Mouse (Mus musculus) hindbrain, postnatal 0 days (tissue): Measurements from ENCODE around the gene Tagln2. TPM values are rescaled to one million over a fixed set of nuclear protein-coding genes. Genes with fewer than 3 reads are reported as not detected.

Source experiments
- ATAC-seq: fragments of 200-750 bp; cut with Nextera tagmentation; 2 replicates; pipeline ENCODE4 v1.8.0; 2017; ENCODE audit warnings: mild to moderate bottlenecking, moderate TSS enrichment, moderate library complexity
- DNase-seq: peaks from one replicate; pipeline ENCODE4 v3.0.0-alpha.2; 2015; ENCODE audit warnings: low spot score
- H3K27ac ChIP-seq: fragments of 300-500 bp; sonication (generic); 2 replicates; pipeline ENCODE4 v1.5.1; 2014; ENCODE audit warnings: mild to moderate bottlenecking
- H3K27me3 ChIP-seq: fragments of 300-500 bp; sonication (generic); 2 replicates; pipeline ENCODE4 v1.6.1; 2014; ENCODE audit warnings: low read length, mixed read lengths; ENCODE audit not compliant: insufficient read depth
- H3K36me3 ChIP-seq: fragments of 300-500 bp; sonication (generic); 2 replicates; pipeline ENCODE4 v1.6.1; 2014; ENCODE audit warnings: low read length, mixed read lengths; ENCODE audit not compliant: insufficient read depth
- H3K4me1 ChIP-seq: fragments of 300-500 bp; sonication (generic); 2 replicates; pipeline ENCODE4 v1.6.1; 2014; ENCODE audit warnings: antibody characterized with exemption, low read length, mixed read lengths; ENCODE audit not compliant: insufficient read depth
- H3K4me2 ChIP-seq: fragments of 300-500 bp; sonication (generic); 2 replicates; pipeline ENCODE4 v1.6.1; 2014; ENCODE audit warnings: low read depth, mild to moderate bottlenecking, low read length, moderate library complexity, mixed read lengths
- H3K4me3 ChIP-seq: fragments of 300-500 bp; sonication (generic); 2 replicates; pipeline ENCODE4 v1.5.1; 2014; ENCODE audit warnings: low read length
- H3K9ac ChIP-seq: fragments of 300-500 bp; sonication (generic); replicated peaks from 2 replicates; pipeline ENCODE4 v1.6.1; 2014; ENCODE audit warnings: mild to moderate bottlenecking, low read length, moderate library complexity, mixed read lengths
- H3K9me3 ChIP-seq: fragments of 300-500 bp; sonication (generic); 2 replicates; pipeline ENCODE4 v1.6.1; 2016; ENCODE audit warnings: low read length, mixed read lengths
- CTCF ChIP-seq: IDR thresholded peaks from 2 replicates; pipeline ENCODE4 v1.5.1; 2016; ENCODE audit warnings: antibody characterized with exemption, control low read depth, low read depth
- WGBS: fragments of 180-500 bp; shearing (Covaris S2); extraction: QIAGEN DNeasy Blood & Tissue Kit; methylation state at CpG from one replicate; pipeline ENCODE4 v1.1.7; 2014; 5-methylcytosine and 5-hydroxymethylcytosine counted together
- polyA plus RNA-seq: library from polyadenylated mRNA; unstranded; fragments of >200 nt; fragmentation: Nextera tagmentation; extraction: Ambion mirVana; gene quantifications from 2 replicates; pipeline ENCODE4 v1.2.1, GENCODE M21; 2015
- total RNA-seq: library from RNA; depleted of rRNA; stranded (reverse); fragments of >200 nt; gene quantifications from 2 replicates; pipeline ENCODE4 v1.2.3, GENCODE M21; 2014

Tagln2 gene
- total and polyA plus RNA-seq, 2 experiments from 2014 or later: 45.1 to 59.2 TPM

DNA sequence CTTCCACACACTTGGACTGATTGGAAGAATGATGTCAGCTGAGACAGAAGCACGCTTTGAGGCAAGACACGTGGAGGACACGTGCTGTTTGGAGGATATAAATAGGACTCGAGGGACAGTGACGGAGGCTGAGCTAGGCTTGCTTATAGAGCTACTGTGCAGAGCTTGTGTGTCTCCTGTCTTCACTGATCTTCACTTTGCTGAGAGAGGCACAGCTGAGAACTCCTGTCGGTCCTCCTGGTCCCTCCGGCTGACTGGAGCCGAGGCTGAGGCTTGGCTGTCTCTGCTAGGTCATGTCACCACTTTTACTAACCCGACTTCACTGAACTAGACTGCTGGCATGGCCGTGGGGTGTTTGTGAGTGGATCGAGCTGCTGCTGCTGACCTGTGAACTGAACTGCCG, 23.9 kb downstream of the Tagln2 start:
- DNase-seq (no peak), ATAC-seq (no peak)
- WGBS: 56% methylated on average over 12 of the region's 12 CpGs
- Histone ChIP-seq H3K4me3 (no peak overlapping the region), H3K36me3 (no peaks in the 10 kb centered on the region), H3K9ac (no peak overlapping the region), H3K4me2 (no peak overlapping the region), H3K27ac (no peak overlapping the region), H3K9me3 (no peaks in the 10 kb centered on the region), H3K27me3 (no peaks in the 10 kb centered on the region), H3K4me1 (no peaks in the 10 kb centered on the region)
- no peak for TF ChIP-seq CTCF

DNA sequence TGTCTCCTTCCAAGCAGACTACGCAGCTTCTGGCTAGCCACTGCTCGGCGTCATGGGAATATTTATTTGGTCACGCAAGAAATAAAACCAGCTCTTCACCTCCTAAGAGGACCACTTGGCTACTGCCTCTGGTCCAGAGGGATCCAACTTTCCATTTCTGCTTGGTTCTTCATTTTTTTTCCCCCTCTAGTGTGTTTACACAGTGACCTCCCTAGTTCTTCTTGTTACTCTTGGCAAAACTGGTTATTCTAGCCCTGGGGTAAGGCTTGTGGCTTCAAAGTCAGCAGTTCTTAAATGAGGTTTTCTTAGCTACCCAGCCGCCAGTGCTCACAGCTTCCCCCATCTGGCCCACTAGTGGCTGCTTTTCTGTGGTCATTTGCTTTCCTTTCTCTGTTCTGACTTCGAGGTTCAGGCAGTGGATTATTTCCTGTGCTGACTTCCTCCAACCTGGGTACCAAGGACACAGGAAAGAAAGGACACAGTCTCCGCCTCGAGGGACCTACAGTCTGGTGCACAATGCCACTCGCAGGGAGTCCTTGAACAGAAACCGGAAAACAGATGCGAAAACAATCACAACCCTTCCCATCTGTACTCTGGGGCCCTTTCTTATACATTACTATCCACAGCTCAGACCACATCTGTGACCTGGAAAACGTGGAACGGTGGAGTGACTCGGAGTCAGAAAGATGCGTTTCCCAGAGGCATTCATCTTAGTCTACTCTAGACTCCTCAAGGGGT, 25.3 kb downstream of the Tagln2 start:
- no peaks in the 10 kb centered on the region for H3K36me3 ChIP-seq
- no peaks in the 10 kb centered on the region for H3K27me3 ChIP-seq
- DNase-seq (peak; percentile 43), ATAC-seq (no peak)
- H3K4me3 ChIP-seq: no peak overlapping the region
- no peaks in the 10 kb centered on the region for H3K4me1 ChIP-seq
- no peaks in the 10 kb centered on the region for H3K9me3 ChIP-seq
- H3K9ac ChIP-seq: no peak overlapping the region
- H3K4me2 ChIP-seq: no peak overlapping the region
- no peak overlapping the region for H3K27ac ChIP-seq
- 40% methylated on average over 15 of the region's 15 CpGs for WGBS
- peak; percentile 36; the same call in 1 of the 2 replicates for TF ChIP-seq CTCF

DNA sequence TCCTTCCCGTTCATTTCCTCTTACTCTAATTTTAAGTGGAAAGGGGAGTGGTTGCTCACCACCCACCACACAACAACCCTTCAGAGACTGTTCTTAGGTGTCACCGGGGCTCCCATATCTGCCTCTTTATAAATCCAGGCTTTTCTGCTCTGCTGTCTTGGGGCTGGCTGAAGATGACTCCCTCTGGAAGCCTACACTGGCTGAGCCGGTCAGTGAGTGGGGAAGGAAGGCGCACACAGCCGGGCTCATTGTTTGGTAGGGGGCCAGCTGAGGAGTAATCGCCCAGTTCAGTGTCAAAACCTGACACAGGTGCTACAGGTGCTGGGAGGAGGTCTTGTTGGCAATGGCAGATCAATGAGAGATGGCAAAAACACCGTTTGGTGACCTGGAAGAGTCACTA, 26.1 kb downstream of the Tagln2 start:
- TF ChIP-seq CTCF: no peak
- H3K4me1 ChIP-seq: no peaks in the 10 kb centered on the region
- no peak for DNase-seq
- no peak overlapping the region for H3K4me2 ChIP-seq
- H3K27me3 ChIP-seq: no peaks in the 10 kb centered on the region
- H3K4me3 ChIP-seq: no peak overlapping the region
- H3K27ac ChIP-seq: no peak overlapping the region
- H3K9me3 ChIP-seq: no peaks in the 10 kb centered on the region
- no peak for ATAC-seq
- 73% methylated on average over 7 of the region's 7 CpGs for WGBS
- no peak overlapping the region for H3K9ac ChIP-seq
- H3K36me3 ChIP-seq: no peaks in the 10 kb centered on the region

DNA sequence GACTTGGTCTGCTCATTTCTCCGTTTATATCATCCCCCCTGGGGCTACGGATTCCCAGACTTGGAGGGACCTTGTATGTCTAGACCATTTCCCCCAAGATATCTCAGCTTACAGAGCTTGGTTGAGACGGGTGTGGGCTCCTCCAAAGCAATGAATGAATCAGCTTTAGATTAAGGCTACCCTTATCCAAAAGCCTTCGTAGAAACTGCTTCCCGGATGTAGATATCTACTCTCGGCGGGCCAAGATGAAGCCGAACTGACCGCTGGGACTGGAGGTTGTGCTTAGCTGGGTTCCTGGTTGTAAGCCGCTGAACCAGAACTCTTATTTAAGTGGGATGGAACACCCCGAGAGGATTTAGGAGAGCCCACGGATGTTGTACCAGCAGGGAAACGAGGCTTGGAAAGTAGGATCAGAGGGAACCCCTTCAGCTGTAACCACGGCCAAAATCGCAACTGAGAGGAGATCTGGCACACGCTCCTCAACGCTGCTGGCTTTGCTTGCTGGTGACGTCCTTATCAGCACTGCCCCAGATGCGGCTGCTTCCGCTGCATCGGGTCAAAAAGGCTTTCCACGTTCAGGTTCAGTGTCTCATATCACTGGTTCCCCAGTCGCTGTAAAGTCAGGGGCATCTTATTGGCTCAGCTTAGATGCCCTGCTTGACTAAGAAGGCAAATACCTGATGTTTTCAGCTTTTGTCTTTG, 26.7 kb downstream of the Tagln2 start:
- Histone ChIP-seq H3K9me3 (no peaks in the 10 kb centered on the region), H3K27me3 (no peaks in the 10 kb centered on the region), H3K9ac (no peak overlapping the region), H3K36me3 (no peaks in the 10 kb centered on the region), H3K4me3 (no peak overlapping the region), H3K4me1 (no peaks in the 10 kb centered on the region), H3K27ac (no peak overlapping the region), H3K4me2 (no peak overlapping the region)
- ATAC-seq (no peak), DNase-seq (no peak)
- WGBS: 74% methylated on average over 23 of the region's 23 CpGs
- no peak for TF ChIP-seq CTCF

DNA sequence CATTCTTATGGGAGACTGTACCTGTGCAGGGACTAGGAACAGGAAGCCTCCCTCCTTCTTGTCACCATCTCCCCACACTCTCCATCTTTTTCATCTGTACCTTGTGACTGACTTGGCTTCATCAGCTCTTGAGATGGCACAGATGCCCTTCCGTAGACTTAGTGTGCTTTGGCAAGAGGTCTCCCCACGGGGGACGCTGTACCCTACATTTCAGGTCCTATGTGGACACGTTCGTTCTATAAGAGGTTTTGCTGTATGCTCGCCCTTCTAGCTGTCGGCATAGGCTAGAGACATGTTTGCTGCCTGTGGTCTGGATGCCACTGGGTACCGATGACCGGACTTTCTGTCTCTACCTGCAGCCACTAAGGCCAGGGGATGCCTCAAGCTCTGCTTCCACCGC, 27.6 kb downstream of the Tagln2 start:
- no peaks in the 10 kb centered on the region for H3K27me3 ChIP-seq
- H3K4me3 ChIP-seq: no peak overlapping the region
- no peak overlapping the region for H3K27ac ChIP-seq
- ATAC-seq (no peak), DNase-seq (no peak)
- H3K4me1 ChIP-seq: 0 out of 2 replicates have a peak, but pooled peaks cover 3% of the 10 kb centered on the region
- H3K9me3 ChIP-seq: no peaks in the 10 kb centered on the region
- TF ChIP-seq CTCF: no peak
- 94% methylated on average over 10 of the region's 10 CpGs for WGBS
- H3K9ac ChIP-seq: no peak overlapping the region
- no peaks in the 10 kb centered on the region for H3K36me3 ChIP-seq
- no peak overlapping the region for H3K4me2 ChIP-seq

DNA sequence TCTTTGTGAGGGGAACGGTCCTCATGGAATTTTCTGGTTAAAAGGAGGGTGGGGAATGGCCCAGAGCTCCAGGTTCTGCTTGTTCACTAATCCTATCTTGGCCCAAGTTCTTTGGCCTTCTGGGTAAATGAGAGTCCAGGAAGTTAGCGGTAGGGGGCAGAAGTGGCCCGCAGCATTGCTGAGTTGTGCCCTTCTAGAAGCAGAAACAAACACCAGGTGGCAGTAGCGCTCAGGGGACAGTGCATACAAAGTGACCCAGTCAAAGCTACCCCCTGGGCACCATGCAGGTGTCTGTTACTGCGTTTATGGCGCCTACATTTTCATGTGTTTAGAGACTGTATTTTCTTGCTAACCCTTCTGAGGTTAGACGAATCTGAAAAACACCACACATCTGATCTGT, 28.9 kb downstream of the Tagln2 start:
- no peak overlapping the region for H3K27ac ChIP-seq
- H3K4me1 ChIP-seq: 0 out of 2 replicates have a peak, but pooled peaks cover 8% of the 10 kb centered on the region
- H3K9me3 ChIP-seq: no peaks in the 10 kb centered on the region
- no peaks in the 10 kb centered on the region for H3K36me3 ChIP-seq
- H3K4me2 ChIP-seq: no peak overlapping the region
- H3K27me3 ChIP-seq: no peaks in the 10 kb centered on the region
- no peak overlapping the region for H3K4me3 ChIP-seq
- ATAC-seq: peak; percentile 61
- peak; percentile 93 for DNase-seq
- H3K9ac ChIP-seq: no peak overlapping the region
- 7% methylated on average over 7 of the region's 7 CpGs for WGBS
- TF ChIP-seq CTCF: peak; percentile 96
